Mouse (Mus musculus) hindbrain, embryonic 11.5 days (tissue): ENCODE results near the gene Ddx28. TPM values are rescaled to one million over a fixed set of nuclear protein-coding genes. Genes with fewer than 3 reads are reported as not detected.

Experiments
- ATAC-seq: fragments of 200-750 bp; cut with Nextera tagmentation; 2 replicates; pipeline ENCODE4 v1.8.0; 2017; ENCODE audit warnings: mild to moderate bottlenecking, moderate TSS enrichment, moderate library complexity; ENCODE audit not compliant: low FRiP score
- DNase-seq: peaks from one replicate; pipeline ENCODE4 v3.0.0-alpha.2; 2015; ENCODE audit warnings: low spot score
- H3K27ac ChIP-seq: fragments of 300-500 bp; sonication (generic); 2 replicates; pipeline ENCODE4 v1.5.1; 2014; ENCODE audit warnings: mild to moderate bottlenecking, low read depth, low read length
- H3K27me3 ChIP-seq: fragments of 300-500 bp; sonication (generic); 2 replicates; pipeline ENCODE4 v1.6.1; 2014; ENCODE audit warnings: mild to moderate bottlenecking, low read length, moderate library complexity, mixed read lengths; ENCODE audit not compliant: control insufficient read depth, insufficient read depth
- H3K36me3 ChIP-seq: fragments of 300-500 bp; sonication (generic); 2 replicates; pipeline ENCODE4 v1.6.1; 2014; ENCODE audit warnings: mild to moderate bottlenecking, low read length, moderate library complexity, mixed read lengths; ENCODE audit not compliant: control insufficient read depth, insufficient read depth
- H3K4me1 ChIP-seq: fragments of 300-500 bp; sonication (generic); replicated peaks from 2 replicates; pipeline ENCODE4 v1.6.1; 2014; ENCODE audit warnings: low read length, mixed read lengths; ENCODE audit not compliant: control insufficient read depth, insufficient read depth
- H3K4me2 ChIP-seq: fragments of 300-500 bp; sonication (generic); replicated peaks from 2 replicates; pipeline ENCODE4 v1.6.1; 2014; ENCODE audit warnings: mild to moderate bottlenecking, low read depth, low read length
- H3K4me3 ChIP-seq: fragments of 300-500 bp; sonication (generic); 2 replicates; pipeline ENCODE4 v1.5.1; 2014; ENCODE audit warnings: low read depth, low read length
- H3K9ac ChIP-seq: fragments of 300-500 bp; sonication (generic); 2 replicates; pipeline ENCODE4 v1.6.1; 2014; ENCODE audit warnings: low read depth, low read length
- H3K9me3 ChIP-seq: fragments of 300-500 bp; sonication (generic); 2 replicates; pipeline ENCODE4 v1.6.1; 2016; ENCODE audit warnings: low read length; ENCODE audit not compliant: control insufficient read depth
- WGBS: fragments of 180-500 bp; shearing (Covaris S2); extraction: QIAGEN DNeasy Blood & Tissue Kit; methylation state at CpG from one replicate; pipeline ENCODE4 v1.1.7; 2014; 5-methylcytosine and 5-hydroxymethylcytosine counted together
- polyA plus RNA-seq: library from polyadenylated mRNA; unstranded; fragments of >200 nt; fragmentation: Nextera tagmentation; extraction: Ambion mirVana; gene quantifications from 2 replicates; pipeline ENCODE4 v1.2.1, GENCODE M21; 2014

Gene Ddx28
- polyA plus RNA-seq, 1 experiment from 2014 or later: 21.3 TPM

DNA sequence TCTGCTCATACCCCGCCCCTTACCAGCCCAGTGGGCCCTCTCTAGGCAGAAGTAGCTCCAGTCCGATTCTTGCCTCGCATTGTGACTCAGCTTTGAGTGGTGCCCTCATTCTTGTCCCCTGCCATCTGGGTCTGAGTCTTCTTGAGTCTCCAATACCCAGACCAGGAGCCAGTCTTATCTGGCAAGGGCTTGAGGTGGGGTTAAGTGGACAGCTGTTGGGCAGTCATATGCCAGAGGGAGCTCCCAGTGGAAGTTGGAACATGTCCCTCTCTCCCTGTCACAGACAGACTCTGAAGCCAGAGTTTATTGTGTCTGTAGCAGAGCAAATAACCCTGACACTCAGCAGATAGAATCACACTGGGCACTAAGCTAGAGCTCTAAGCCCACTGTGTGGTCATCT lies 39.4 kb upstream of the Ddx28 start:
- Histone ChIP-seq H3K9me3 (no peaks in the 10 kb centered on the region), H3K36me3 (0 out of 2 replicates have a peak, but pooled peaks cover 3% of the 10 kb centered on the region), H3K27me3 (no peaks in the 10 kb centered on the region), H3K27ac (no peak overlapping the region), H3K4me3 (no peak overlapping the region), H3K4me1 (no peaks in the 10 kb centered on the region), H3K4me2 (no peak overlapping the region), H3K9ac (no peak overlapping the region)
- no peak for DNase-seq
- no peak for ATAC-seq
- 90% methylated on average over 3 of the region's 3 CpGs for WGBS

DNA sequence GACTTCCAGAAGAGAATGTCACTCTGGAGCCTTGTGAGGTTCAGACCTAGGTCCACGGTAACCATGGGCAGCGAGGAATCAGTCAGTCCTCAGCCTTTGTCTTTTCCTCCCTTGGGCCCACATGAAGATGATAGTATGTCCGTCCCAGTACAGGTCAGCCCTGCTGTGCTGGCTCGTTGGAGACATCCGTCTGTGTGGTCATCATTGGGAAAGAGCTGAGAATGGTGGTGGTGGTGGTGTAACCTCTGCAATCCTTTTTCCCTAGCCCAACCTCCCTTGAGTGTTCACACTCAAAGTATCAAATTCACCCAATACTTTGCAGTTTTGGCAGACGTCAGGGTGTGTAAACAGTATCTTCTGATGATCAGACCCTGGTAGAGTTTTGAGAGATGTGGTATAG lies 38.2 kb upstream of the Ddx28 start:
- no peaks in the 10 kb centered on the region for H3K9me3 ChIP-seq
- ATAC-seq (no peak), DNase-seq (no peak)
- H3K4me2 ChIP-seq: no peak overlapping the region
- 87% methylated on average over 6 of the region's 6 CpGs for WGBS
- 0 out of 2 replicates have a peak, but pooled peaks cover 3% of the 10 kb centered on the region for H3K36me3 ChIP-seq
- H3K9ac ChIP-seq: no peak overlapping the region
- H3K4me3 ChIP-seq: no peak overlapping the region
- H3K27me3 ChIP-seq: no peaks in the 10 kb centered on the region
- no peak overlapping the region for H3K27ac ChIP-seq
- no peaks in the 10 kb centered on the region for H3K4me1 ChIP-seq

DNA sequence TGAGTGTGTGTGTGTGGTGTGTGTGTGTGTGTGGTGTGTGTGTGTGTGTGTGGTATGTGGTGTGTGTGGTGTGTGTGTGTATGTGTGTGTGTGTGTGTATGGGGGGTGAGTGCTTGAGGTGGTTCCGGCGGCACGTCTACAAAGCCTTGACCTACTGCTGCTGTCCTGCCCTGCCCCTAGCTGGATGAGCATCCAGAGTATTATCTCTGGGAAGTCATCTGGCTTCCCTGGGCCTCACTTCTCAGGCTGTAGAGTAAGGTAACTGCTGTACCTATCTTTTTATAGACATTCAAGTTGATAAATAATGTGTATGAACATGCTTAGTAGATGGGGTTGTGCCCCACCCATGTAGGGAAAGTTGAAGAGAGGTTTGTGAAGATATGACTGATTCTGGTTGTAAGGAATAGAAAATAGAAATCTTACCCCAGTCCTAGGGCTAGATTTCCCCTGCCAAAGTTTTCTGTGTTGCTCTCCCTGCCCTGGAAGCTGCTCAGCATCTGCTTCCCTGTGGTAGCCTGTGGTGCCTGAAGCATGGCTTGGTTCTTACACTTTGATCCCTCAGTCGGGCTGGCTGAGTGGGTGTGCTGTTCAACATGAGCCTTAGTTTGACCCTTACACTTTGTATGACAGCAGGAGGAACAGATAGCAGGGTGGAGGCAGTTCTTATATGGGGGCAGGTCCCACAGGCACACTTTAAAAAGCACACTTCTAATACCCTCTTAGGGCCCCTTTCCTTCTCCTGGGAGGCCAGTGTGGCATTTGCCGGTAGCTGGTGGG lies 36.4 kb upstream of the Ddx28 start:
- Histone ChIP-seq H3K4me2 (no peak overlapping the region), H3K9me3 (no peaks in the 10 kb centered on the region), H3K27me3 (no peaks in the 10 kb centered on the region), H3K4me1 (no peaks in the 10 kb centered on the region), H3K9ac (no peak overlapping the region), H3K36me3 (0 out of 2 replicates have a peak, but pooled peaks cover 3% of the 10 kb centered on the region), H3K27ac (no peak overlapping the region), H3K4me3 (no peak overlapping the region)
- WGBS: 90% methylated on average over 5 of the region's 5 CpGs
- ATAC-seq (no peak), DNase-seq (no peak)

DNA sequence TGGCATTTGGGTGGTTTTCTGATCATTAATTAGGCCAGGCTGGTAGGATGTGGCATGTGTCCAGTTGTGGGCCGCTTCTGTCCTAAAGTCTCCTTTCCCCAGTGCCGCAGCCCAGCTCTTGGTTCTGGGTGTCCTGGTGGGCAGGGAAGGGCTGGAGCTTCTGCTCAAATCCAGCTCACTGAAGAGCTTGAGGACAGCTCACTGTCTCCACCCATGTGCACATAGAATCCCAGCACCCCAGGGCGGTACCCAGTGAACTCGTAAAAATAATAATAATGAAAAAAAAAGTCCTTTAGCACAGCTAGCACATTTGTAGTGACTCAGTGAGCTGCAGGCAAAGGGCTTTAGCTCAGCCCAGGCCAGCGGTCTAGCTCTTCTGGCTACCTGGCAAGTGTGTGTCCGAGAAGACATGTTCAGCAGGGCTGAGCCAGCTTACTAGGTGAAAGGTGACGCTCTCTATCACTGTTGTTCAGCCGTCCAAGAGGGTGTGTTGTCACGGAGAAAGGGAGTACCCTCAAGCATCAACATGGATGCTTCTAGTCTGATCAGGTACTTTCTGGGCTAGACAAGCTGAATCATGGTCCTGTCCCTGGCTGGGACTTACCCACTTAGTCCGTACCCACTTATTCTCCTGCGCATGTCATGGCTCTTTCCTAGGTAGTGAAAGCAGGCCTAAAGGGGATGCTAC lies 35.3 kb upstream of the Ddx28 start:
- H3K4me2 ChIP-seq: no peak overlapping the region
- no peak overlapping the region for H3K4me3 ChIP-seq
- H3K36me3 ChIP-seq: 0 out of 2 replicates have a peak, but pooled peaks cover 3% of the 10 kb centered on the region
- H3K4me1 ChIP-seq: no peaks in the 10 kb centered on the region
- H3K27ac ChIP-seq: no peak overlapping the region
- 96% methylated on average over 11 of the region's 11 CpGs for WGBS
- no peak overlapping the region for H3K9ac ChIP-seq
- H3K27me3 ChIP-seq: no peaks in the 10 kb centered on the region
- DNase-seq: no peak
- no peak for ATAC-seq
- H3K9me3 ChIP-seq: no peaks in the 10 kb centered on the region

DNA sequence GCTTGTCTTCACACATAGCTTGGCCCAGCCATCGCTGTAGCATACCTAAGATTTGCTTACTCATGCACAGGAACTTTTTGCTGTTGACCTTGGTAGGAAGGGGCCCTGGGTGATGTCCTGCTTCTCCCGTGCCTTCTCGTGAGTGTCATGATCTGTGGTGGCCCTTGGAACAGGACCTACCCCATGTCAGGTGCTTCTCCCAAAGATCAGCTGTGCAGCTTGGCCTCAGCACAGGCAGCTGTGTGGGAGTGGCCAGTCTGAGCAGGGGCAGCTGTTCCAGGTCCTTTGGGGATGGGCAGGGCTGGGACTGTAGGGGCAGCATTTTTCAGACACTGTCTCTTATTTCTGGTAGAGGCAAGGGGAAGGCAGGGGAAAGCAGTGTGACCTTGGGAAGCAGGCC lies 32.5 kb upstream of the Ddx28 start:
- Histone ChIP-seq H3K27me3 (no peaks in the 10 kb centered on the region), H3K4me2 (no peak overlapping the region), H3K36me3 (0 out of 2 replicates have a peak, but pooled peaks cover 3% of the 10 kb centered on the region), H3K4me3 (no peak overlapping the region), H3K9me3 (no peaks in the 10 kb centered on the region), H3K4me1 (no peaks in the 10 kb centered on the region), H3K9ac (no peak overlapping the region), H3K27ac (no peak overlapping the region)
- peak; percentile 17 for DNase-seq
- 86% methylated on average over 3 of the region's 3 CpGs for WGBS
- no peak for ATAC-seq

DNA sequence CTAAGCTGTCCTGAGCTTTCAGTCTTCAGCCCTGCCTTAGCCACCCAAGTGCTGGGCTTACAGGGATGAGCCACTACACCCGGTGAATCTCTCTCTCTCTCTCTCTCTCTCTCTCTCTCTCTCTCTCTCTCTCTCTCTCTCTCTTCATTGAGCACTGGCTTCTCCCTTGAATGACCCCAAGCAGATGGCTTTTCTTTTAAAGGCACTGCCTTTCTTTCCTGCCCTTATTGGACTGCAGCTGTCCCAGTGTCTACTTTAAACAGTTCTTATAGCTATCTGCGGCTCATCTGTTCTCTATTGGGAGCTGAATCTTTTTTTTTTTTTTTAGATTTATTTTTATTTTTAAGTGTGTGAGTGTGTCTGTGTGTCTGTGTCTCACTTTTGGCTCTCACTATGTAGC lies 31.4 kb upstream of the Ddx28 start:
- Histone ChIP-seq H3K27ac (no peak overlapping the region), H3K9me3 (no peaks in the 10 kb centered on the region), H3K4me1 (no peaks in the 10 kb centered on the region), H3K27me3 (no peaks in the 10 kb centered on the region), H3K4me2 (no peak overlapping the region), H3K4me3 (no peak overlapping the region), H3K9ac (no peak overlapping the region), H3K36me3 (0 out of 2 replicates have a peak, but pooled peaks cover 3% of the 10 kb centered on the region)
- no peak for ATAC-seq
- WGBS: 68% methylated on average over 2 of the region's 2 CpGs
- no peak for DNase-seq

DNA sequence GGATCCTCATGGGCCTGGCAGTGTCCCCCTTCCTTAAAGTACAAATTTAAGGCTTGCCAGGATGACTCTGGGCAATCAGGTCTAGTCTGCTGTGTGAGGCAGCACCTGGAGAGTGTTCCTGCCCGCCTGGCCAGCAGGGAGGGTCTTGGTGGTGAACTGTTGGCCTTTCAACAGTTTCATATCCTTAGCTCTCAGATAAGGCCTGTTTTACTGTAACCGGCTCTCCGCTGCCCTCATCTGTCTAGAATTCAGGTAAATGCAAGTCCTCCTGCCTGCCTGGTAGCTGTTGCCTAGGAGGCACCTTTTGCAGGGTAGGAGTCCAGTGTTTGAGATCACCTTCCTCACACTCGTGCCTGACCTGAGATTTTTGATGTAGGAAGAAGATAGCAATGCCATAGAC lies 28.5 kb upstream of the Ddx28 start:
- H3K27ac ChIP-seq: no peak overlapping the region
- WGBS: 83% methylated on average over 4 of the region's 4 CpGs
- H3K36me3 ChIP-seq: no peaks in the 10 kb centered on the region
- no peaks in the 10 kb centered on the region for H3K4me1 ChIP-seq
- no peak for ATAC-seq
- H3K27me3 ChIP-seq: no peaks in the 10 kb centered on the region
- no peak overlapping the region for H3K4me3 ChIP-seq
- H3K9ac ChIP-seq: no peak overlapping the region
- no peak for DNase-seq
- H3K4me2 ChIP-seq: no peak overlapping the region
- no peaks in the 10 kb centered on the region for H3K9me3 ChIP-seq

DNA sequence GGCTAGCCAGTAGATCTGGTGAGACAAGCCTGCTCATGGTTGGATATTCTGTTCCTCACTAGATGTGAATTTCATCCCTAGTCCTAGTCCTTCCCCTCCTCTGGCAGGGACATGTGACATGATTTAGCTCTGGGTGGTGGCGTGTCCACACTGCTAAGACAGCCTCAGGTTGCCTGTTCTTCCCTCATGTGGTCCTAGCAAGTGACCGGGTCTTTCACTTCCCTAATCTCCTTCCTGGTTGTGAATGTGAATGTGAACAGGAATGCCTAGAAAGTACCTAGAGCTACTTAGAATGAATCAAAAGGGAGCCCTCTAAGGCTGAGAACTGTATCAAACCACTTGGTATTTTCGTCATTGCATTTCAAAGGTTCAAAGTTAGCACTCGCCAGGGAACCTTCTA lies 27.9 kb upstream of the Ddx28 start:
- Histone ChIP-seq H3K4me1 (no peaks in the 10 kb centered on the region), H3K9ac (no peak overlapping the region), H3K36me3 (no peaks in the 10 kb centered on the region), H3K27ac (no peak overlapping the region), H3K9me3 (no peaks in the 10 kb centered on the region), H3K4me3 (no peak overlapping the region), H3K27me3 (no peaks in the 10 kb centered on the region), H3K4me2 (no peak overlapping the region)
- DNase-seq (no peak), ATAC-seq (no peak)
- WGBS: 88% methylated on average over 4 of the region's 4 CpGs

DNA sequence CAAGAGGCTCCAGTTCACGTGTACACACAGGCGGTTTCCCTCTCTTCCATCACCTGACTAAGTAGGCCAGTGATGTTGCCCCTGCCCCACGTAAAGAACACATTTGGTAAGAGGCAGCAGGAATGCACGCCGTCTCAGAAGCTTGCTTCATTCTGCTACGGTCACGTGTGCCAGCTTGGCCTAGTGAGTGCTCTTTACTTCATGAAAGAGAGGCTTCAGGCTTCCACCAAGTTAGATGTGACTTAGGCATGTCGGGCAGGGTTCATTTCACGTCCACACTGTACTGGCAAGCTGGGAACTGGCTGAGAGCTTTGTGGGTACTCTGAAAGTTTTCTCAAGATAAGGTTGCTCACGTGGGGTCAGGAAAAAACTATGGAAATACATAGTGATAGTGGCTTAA lies 27.0 kb upstream of the Ddx28 start:
- Histone ChIP-seq H3K9ac (no peak overlapping the region), H3K4me2 (no peak overlapping the region), H3K4me1 (no peaks in the 10 kb centered on the region), H3K9me3 (no peaks in the 10 kb centered on the region), H3K27ac (no peak overlapping the region), H3K27me3 (no peaks in the 10 kb centered on the region), H3K36me3 (no peaks in the 10 kb centered on the region), H3K4me3 (no peak overlapping the region)
- WGBS: 91% methylated on average over 10 of the region's 10 CpGs
- DNase-seq (no peak), ATAC-seq (no peak)
